Mouse (Mus musculus) heart, postnatal 0 days (tissue): ENCODE results near the gene Ptprn2. TPM values are rescaled to one million over a fixed set of nuclear protein-coding genes. Genes with fewer than 3 reads are reported as not detected.

Experiments
- ATAC-seq: fragments of 200-750 bp; cut with Nextera tagmentation; 2 replicates; pipeline ENCODE4 v1.8.0; 2017; ENCODE audit warnings: low read depth, moderate number of reproducible peaks, moderate library complexity; ENCODE audit not compliant: insufficient read depth
- DNase-seq: peaks from one replicate; pipeline ENCODE4 v3.0.0-alpha.2; 2016; ENCODE audit warnings: low spot score
- H3K27ac ChIP-seq: fragments of 300-500 bp; sonication (generic); 2 replicates; pipeline ENCODE4 v1.5.1; 2014; ENCODE audit warnings: low read depth, mild to moderate bottlenecking
- H3K27me3 ChIP-seq: fragments of 300-500 bp; sonication (generic); 2 replicates; pipeline ENCODE4 v1.6.1; 2014; ENCODE audit warnings: low read length, mixed read lengths; ENCODE audit not compliant: control insufficient read depth, insufficient read depth
- H3K36me3 ChIP-seq: fragments of 300-500 bp; sonication (generic); replicated peaks from 2 replicates; pipeline ENCODE4 v1.6.1; 2014; ENCODE audit warnings: low read length, mixed read lengths; ENCODE audit not compliant: control insufficient read depth, insufficient read depth
- H3K4me1 ChIP-seq: fragments of 300-500 bp; sonication (generic); 2 replicates; pipeline ENCODE4 v1.6.1; 2014; ENCODE audit warnings: antibody characterized with exemption; ENCODE audit not compliant: control insufficient read depth, insufficient read depth
- H3K4me2 ChIP-seq: fragments of 300-500 bp; sonication (generic); 2 replicates; pipeline ENCODE4 v1.6.1; 2014; ENCODE audit warnings: low read depth, mild to moderate bottlenecking, low read length, moderate library complexity
- H3K4me3 ChIP-seq: fragments of 300-500 bp; sonication (generic); 2 replicates; pipeline ENCODE4 v1.5.1; 2014; ENCODE audit warnings: low read depth, low read length
- H3K9ac ChIP-seq: fragments of 300-500 bp; sonication (generic); replicated peaks from 2 replicates; pipeline ENCODE4 v1.6.1; 2014; ENCODE audit warnings: low read depth, low read length, mixed read lengths
- H3K9me3 ChIP-seq: fragments of 300-500 bp; sonication (generic); replicated peaks from 2 replicates; pipeline ENCODE4 v1.6.1; 2016; ENCODE audit warnings: low read length; ENCODE audit not compliant: control insufficient read depth
- CTCF ChIP-seq: IDR thresholded peaks from 2 replicates; pipeline ENCODE4 v1.5.1; 2016; ENCODE audit warnings: antibody characterized with exemption, control low read depth, low read depth
- EP300 ChIP-seq: IDR thresholded peaks from 2 replicates; pipeline ENCODE4 v1.6.1; 2016; ENCODE audit warnings: antibody characterized with exemption, low read depth
- WGBS: fragments of 180-500 bp; shearing (Covaris S2); extraction: QIAGEN DNeasy Blood & Tissue Kit; methylation state at CpG from one replicate; pipeline ENCODE4 v1.1.7; 2014; 5-methylcytosine and 5-hydroxymethylcytosine counted together
- polyA plus RNA-seq: library from polyadenylated mRNA; unstranded; fragments of >200 nt; fragmentation: Nextera tagmentation; extraction: Ambion mirVana; gene quantifications from 2 replicates; pipeline ENCODE4 v1.2.1, GENCODE M21; 2015
- total RNA-seq: library from RNA; depleted of rRNA; stranded (reverse); fragments of >200 nt; gene quantifications from 2 replicates; pipeline ENCODE4 v1.2.3, GENCODE M21; 2014; ENCODE audit warnings: low replicate concordance

Ptprn2 gene
- total and polyA plus RNA-seq, 2 experiments from 2014 or later: not detected

DNA sequence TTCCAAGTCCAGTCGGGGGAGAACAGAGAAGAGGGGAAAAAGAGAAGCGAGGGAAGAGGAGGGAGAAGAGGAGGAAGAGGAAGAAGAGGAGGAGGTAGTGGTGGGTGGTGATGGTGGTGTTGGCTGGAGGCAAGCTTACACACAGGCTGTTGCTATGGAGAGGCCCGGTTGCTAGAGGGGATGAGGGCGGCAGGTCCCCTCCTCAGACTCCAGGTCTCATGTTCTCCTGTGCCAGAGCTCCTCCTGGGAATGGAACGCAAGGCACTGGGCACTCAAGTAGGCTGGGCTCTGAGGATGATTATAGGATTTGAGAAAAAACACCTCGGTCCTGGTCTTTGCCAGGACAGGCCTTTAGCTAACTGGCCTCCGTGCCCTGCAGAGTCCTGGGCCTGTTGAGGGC lies 666.1 kb downstream of the Ptprn2 start:
- H3K4me2 ChIP-seq: no peak overlapping the region
- no peak for DNase-seq
- no peak overlapping the region for H3K4me3 ChIP-seq
- H3K9me3 ChIP-seq: no peaks in the 10 kb centered on the region
- no peak overlapping the region for H3K9ac ChIP-seq
- no peak for TF ChIP-seq EP300
- WGBS: 18% methylated on average over 7 of the region's 7 CpGs
- H3K36me3 ChIP-seq: no peaks in the 10 kb centered on the region
- H3K4me1 ChIP-seq: no peaks in the 10 kb centered on the region
- H3K27ac ChIP-seq: no peak overlapping the region
- no peak for ATAC-seq
- peaks cover 83% of the 10 kb centered on the region for H3K27me3 ChIP-seq

DNA sequence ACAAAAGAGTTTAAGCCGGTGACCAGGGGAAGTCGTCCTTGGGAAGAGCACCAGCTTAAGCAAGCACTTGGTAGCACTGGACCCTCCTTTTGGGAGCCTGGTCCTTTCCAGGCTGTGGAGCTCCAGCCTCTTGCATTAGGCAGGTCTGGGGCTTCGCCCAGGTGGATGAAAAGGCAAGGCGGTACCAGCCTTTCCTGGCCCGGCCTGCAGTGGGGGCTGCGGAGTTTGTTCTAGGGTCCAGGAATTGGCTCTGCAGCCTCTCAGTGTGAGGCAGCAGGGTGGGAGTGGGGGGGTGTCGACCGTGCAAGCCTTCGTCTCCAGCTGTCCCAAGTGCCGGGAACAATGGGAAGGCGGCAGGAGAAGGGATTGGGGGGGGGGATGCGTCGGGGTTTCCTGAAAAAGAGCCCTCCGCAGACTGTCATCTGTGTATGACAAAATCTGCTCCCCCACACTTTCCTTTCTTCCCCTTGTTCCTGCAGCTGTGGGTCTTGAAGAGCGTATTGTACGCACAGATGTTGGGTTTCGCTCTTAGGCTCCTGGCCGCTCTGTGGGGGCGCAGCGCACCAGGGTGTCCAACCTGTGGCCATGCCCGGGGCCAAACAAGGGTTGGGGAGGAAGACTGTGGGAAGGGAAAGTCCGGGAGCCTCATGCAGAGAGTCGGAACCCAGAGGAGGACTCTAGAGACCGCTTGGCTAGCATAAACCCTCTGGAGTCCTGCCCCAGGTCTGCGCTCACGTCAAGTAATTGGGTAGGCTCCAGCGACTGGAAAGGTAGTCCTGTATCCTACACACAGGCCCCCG lies 667.0 kb downstream of the Ptprn2 start:
- H3K27me3 ChIP-seq: peaks cover 92% of the 10 kb centered on the region
- peak overlapping the region; percentile 90 for H3K4me2 ChIP-seq
- ATAC-seq (no peak), DNase-seq (no peak)
- H3K27ac ChIP-seq: no peak overlapping the region
- H3K4me3 ChIP-seq: peak overlapping the region; percentile 59
- TF ChIP-seq CTCF (no peak), EP300 (no peak)
- no peaks in the 10 kb centered on the region for H3K9me3 ChIP-seq
- no peaks in the 10 kb centered on the region for H3K4me1 ChIP-seq
- H3K9ac ChIP-seq: no peak overlapping the region
- 6% methylated on average over 28 of the region's 28 CpGs for WGBS
- H3K36me3 ChIP-seq: no peaks in the 10 kb centered on the region

DNA sequence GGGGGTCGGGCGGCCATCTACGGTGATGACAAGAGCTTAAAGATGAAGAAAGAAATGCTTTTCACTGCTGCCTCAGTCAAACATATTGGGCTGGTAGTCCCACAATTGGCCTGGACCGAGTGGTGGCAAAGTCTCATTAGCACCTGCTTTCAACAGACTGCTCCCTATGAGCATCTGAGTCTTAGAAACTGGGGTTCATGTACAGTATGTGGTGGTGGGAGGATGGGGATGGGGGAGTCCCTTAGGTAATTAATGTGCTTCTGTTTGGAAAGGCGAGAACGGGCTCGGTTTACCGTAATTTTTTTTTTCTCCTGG lies 667.6 kb downstream of the Ptprn2 start:
- Histone ChIP-seq H3K9me3 (no peaks in the 10 kb centered on the region), H3K36me3 (no peaks in the 10 kb centered on the region), H3K4me1 (no peaks in the 10 kb centered on the region), H3K9ac (no peak overlapping the region), H3K27ac (no peak overlapping the region), H3K4me2 (peak overlapping the region; percentile 90), H3K27me3 (peaks cover 93% of the 10 kb centered on the region), H3K4me3 (peak overlapping the region; percentile 59)
- 2% methylated on average over 8 of the region's 8 CpGs for WGBS
- no peak for TF ChIP-seq EP300
- TF ChIP-seq CTCF: no peak
- DNase-seq (no peak), ATAC-seq (no peak)

DNA sequence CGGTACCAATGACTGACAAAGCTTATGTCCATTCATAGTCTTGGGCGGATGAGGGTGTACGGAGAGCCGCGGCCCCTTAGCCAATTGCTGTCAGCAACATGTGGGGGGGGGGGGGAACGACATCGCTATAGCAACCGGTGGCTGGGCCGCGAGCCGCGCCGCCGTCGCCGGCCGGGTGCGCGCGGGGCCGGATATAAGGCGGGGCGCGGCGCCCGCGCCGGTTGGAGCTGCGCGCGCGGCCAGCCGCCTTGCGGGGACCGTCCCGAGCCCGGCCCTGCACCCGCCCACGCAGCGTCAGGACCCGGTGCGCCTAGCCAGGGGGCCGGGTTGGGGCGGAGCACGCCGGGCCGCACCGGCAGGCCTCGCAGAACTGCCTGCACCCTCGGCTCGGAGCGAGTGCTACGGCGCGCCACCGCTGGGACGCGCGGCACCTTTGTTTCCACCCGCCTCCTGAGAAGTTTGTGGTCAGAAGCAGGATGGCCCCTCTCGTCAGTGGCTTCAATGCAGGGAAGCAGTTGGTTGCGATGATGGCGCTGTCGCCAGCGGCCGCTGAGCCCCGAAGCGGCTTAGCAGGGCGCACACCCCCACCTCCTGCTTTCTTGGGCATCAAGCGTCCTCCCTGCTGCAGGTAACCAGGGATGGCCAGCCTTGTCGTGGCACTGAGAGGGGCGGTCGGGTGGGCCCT lies 668.3 kb downstream of the Ptprn2 start:
- Histone ChIP-seq H3K4me3 (peak overlapping the region; percentile 59), H3K9ac (no peak overlapping the region), H3K36me3 (no peaks in the 10 kb centered on the region), H3K9me3 (no peaks in the 10 kb centered on the region), H3K27ac (no peak overlapping the region), H3K4me1 (no peaks in the 10 kb centered on the region), H3K4me2 (peak overlapping the region; percentile 90), H3K27me3 (peaks cover 94% of the 10 kb centered on the region)
- DNase-seq (peak; percentile 28), ATAC-seq (peak; percentile 84)
- no peak for TF ChIP-seq EP300
- TF ChIP-seq CTCF: no peak
- WGBS: 0% methylated on average over 69 of the region's 73 CpGs

DNA sequence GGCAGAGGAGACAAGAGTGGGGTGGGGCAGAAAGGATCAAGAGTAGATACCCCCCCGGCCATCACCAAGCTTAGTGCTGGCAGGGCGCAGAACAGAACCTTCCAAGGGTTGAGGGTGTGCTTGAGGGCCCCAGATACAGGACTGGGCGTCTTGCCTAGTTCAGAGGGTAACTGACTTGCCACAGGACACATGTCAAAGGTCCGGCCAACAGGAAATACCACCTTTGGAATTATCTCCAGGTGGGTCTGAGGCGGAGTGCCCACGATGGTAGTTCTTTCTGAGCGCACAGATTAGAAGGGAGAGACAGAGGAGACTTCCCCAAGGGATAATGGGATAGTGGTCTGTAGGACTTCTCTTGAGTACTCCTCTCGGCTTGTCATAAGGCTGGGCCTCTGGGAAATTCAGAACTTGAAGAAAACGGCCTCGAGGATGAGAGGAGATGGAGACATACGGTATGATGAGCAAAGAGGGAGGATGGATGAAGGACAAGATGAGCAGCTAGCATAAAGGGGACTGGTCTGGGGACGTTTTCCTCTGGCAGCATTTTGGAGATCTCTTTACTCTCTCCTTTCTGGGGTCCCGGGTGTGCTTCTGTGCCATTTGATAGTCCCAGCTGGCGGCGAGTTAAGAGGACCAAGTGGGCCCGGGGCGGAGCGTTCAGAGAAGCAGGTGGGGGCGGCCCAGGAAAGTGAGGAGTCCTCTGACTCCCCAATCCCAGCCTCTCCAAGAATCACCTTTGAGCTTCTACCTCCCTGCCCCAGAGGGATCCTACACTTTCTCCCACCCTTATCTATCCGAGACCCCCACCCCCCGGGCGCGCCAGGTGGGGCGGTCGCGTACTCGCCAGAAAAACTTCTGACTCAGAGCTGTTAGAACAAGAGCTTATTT lies 669.1 kb downstream of the Ptprn2 start:
- Histone ChIP-seq H3K9me3 (no peaks in the 10 kb centered on the region), H3K27ac (no peak overlapping the region), H3K27me3 (peaks cover 96% of the 10 kb centered on the region), H3K36me3 (no peaks in the 10 kb centered on the region), H3K4me2 (peak overlapping the region; percentile 90), H3K4me1 (no peaks in the 10 kb centered on the region), H3K9ac (no peak overlapping the region), H3K4me3 (peak overlapping the region; percentile 59)
- 2% methylated on average over 27 of the region's 27 CpGs for WGBS
- ATAC-seq (no peak), DNase-seq (no peak)
- TF ChIP-seq CTCF (no peak), EP300 (no peak)
